Mouse (Mus musculus) megakaryocyte, embryonic 14.5 days (primary cell): Measurements from ENCODE around the gene Myh13.

ENCODE experiments used
- FLI1 ChIP-seq: IDR thresholded peaks from 2 replicates; pipeline ENCODE4 v1.6.1; 2012; ENCODE audit warnings: low read length, inconsistent platforms, mixed read lengths
- GATA1 ChIP-seq: IDR thresholded peaks from 3 replicates; pipeline ENCODE4 v1.6.1; 2012; ENCODE audit warnings: mixed read lengths, low read length, inconsistent platforms, borderline replicate concordance

DNA sequence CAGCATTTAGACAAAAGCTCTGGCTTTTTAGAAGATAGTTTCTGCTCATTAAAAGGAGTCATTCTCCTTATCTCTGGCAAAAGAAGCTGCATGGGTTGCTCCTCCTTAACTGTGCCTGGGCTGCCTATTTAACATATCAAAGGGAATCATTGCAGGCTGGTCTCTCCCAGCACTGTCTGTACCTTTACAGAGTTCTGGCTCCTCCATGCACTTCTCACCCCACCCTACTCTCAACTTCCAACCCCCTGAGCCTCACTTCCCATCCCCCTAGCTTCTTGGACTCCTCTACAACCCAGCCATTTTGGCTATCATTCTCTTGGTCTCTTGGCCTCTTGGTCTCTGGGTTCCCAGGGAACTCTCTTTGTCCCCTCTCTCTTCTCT, 24.4 kb downstream of the Myh13 start:
- no peak for TF ChIP-seq GATA1
- no peak for TF ChIP-seq FLI1
